Mouse (Mus musculus): ENCODE results near the gene Ripk1.

Gene Ripk1

GRCm38 (mm10) chr13:34002058-34003006, at the start of gene Ripk1, which contains the start of gene Serpinb6a:
Gene Ripk1 (plus strand): TSS chr13:34002363.
Gene Serpinb6a (minus strand): TSS chr13:34002794.
- DNase-seq (ENCODE audit: low read depth, low spot score), result peak; percentile 74

- DNase-seq (ENCODE audit: low read depth, low spot score), result no peak
Measured at GRCm38 (mm10) chr13:33952947-33953346, 49.2 kb upstream of the Ripk1 start.

GRCm38 (mm10) chr13:33956571-33957421, 45.4 kb upstream of the Ripk1 start:
- no peak for DNase-seq (ENCODE audit: low read depth, low spot score)

- DNase-seq (ENCODE audit: low read depth, low spot score), result no peak
Measured at GRCm38 (mm10) chr13:33959771-33960170, 42.4 kb upstream of the Ripk1 start.

- peak; percentile 16 for DNase-seq (ENCODE audit: low read depth, low spot score)
Measured at GRCm38 (mm10) chr13:33964206-33965046, 37.7 kb upstream of the Ripk1 start, which contains the start of gene Nqo2. Gene Nqo2 (plus strand): TSS chr13:33964687.

- DNase-seq (ENCODE audit: low read depth, low spot score), result no peak
Measured at GRCm38 (mm10) chr13:33965056-33966024, 36.8 kb upstream of the Ripk1 start.

- no peak for DNase-seq (ENCODE audit: low read depth, low spot score)
Measured at GRCm38 (mm10) chr13:33966025-33966412, 36.1 kb upstream of the Ripk1 start.

- no peak for DNase-seq (ENCODE audit: low read depth, low spot score)
Measured at GRCm38 (mm10) chr13:33966574-33966973, 35.6 kb upstream of the Ripk1 start.

GRCm38 (mm10) chr13:33989625-33990024, 12.5 kb upstream of the Ripk1 start:
- no peak for DNase-seq (ENCODE audit: low read depth, low spot score)

GRCm38 (mm10) chr13:33995197-33995596, 7.0 kb upstream of the Ripk1 start:
- DNase-seq (ENCODE audit: low read depth, low spot score), result no peak

- DNase-seq (ENCODE audit: low read depth, low spot score), result no peak
Measured at GRCm38 (mm10) chr13:34003058-34003457, 895 bp downstream of the Ripk1 start.

- DNase-seq (ENCODE audit: low read depth, low spot score), result no peak
Measured at GRCm38 (mm10) chr13:34007234-34007633, 5.1 kb downstream of the Ripk1 start.

- no peak for DNase-seq (ENCODE audit: low read depth, low spot score)
Measured at GRCm38 (mm10) chr13:34016927-34017569, 14.9 kb downstream of the Ripk1 start.

- DNase-seq (ENCODE audit: low read depth, low spot score), result no peak
Measured at GRCm38 (mm10) chr13:34018521-34018920, 16.4 kb downstream of the Ripk1 start.

- DNase-seq (ENCODE audit: low read depth, low spot score), result no peak
Measured at GRCm38 (mm10) chr13:34021998-34022397, 19.8 kb downstream of the Ripk1 start.

- DNase-seq (ENCODE audit: low read depth, low spot score), result no peak
Measured at GRCm38 (mm10) chr13:34032041-34032440, 29.9 kb downstream of the Ripk1 start.

GRCm38 (mm10) chr13:34035424-34035823, 33.3 kb downstream of the Ripk1 start:
- no peak for DNase-seq (ENCODE audit: low read depth, low spot score)

GRCm38 (mm10) chr13:34036726-34037125, 34.6 kb downstream of the Ripk1 start:
- DNase-seq (ENCODE audit: low read depth, low spot score), result no peak

Data from brain, embryonic 18.5 days (tissue).